Mouse (Mus musculus): Measurements from ENCODE around the gene Slc8a2.

GRCm38 (mm10) chr7:16198540-16198939 is 68.9 kb downstream of the Slc8a2 start:
- TF ChIP-seq CTCF (IDR thresholded peaks at IDR 0.05; ENCODE audit: low read depth) (no peak), EP300 (IDR thresholded peaks at IDR 0.05; ENCODE audit: low read depth) (no peak)

Data from liver, embryonic 14.5 days (tissue).